Mouse (Mus musculus) gastrocnemius, adult 18-20 months (tissue): ENCODE data around the gene Tlr13. TPM values are rescaled to one million over a fixed set of nuclear protein-coding genes. Genes with fewer than 3 reads are reported as not detected.

Experiments
- DNase-seq: peaks from one replicate; pipeline ENCODE4 v3.0.0; 2021; ENCODE audit warnings: low spot score
- total RNA-seq, 2 experiments: library from RNA; stranded (reverse); gene quantifications; 2 replicates each; pipeline ENCODE4 v1.2.3; 2021

Tlr13 gene
- total RNA-seq, 2 experiments from 2014 or later: 0.14 to 0.17 TPM

DNA sequence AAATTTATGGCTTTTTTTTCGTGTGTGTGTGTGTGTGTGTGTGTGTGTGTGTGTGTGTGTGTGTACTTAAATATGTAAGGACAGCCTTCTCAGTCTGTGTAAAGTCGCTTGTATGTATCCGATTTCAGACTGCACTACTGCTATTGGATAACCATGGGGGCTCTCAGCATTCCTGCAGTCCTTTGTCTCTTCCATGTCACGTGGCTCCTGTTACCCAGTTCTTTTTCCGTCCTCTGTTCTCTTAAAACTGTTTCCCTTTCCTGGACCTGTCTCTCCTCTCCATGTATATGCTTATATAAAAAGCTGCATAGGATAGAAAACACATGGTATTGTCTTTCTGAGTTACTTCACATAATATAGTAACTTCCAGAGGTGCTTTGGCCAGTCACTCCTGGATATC lies 42.7 kb downstream of the Tlr13 start:
- DNase-seq: no peak

DNA sequence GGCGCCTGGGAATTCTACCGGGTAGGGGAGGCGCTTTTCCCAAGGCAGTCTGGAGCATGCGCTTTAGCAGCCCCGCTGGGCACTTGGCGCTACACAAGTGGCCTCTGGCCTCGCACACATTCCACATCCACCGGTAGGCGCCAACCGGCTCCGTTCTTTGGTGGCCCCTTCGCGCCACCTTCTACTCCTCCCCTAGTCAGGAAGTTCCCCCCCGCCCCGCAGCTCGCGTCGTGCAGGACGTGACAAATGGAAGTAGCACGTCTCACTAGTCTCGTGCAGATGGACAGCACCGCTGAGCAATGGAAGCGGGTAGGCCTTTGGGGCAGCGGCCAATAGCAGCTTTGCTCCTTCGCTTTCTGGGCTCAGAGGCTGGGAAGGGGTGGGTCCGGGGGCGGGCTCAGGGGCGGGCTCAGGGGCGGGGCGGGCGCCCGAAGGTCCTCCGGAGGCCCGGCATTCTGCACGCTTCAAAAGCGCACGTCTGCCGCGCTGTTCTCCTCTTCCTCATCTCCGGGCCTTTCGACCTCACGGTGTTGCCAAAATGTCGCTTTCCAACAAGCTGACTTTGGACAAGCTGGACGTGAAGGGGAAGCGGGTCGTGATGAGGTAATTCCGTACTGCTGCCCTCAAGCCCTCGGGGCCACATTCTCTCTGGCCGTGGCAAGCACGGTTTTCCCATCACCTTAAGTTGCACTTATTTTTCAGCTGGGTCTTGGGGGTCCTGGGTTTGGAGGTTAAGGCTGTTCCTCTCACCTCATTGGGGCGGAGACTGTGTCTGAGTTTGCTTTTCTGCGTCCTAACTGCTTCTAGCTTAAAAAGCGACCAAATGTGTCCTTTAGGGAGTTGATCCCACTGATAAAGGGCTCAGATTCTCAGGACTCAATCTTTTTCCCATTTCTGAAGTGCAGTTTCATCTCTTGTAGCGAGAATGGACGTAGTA lies 44.0 kb downstream of the Tlr13 start, which contains the start of gene Pgk1:
Gene Pgk1 (plus strand): TSS at position 388 of the 937 bp plus-strand sequence.
- peak; percentile 93 for DNase-seq

DNA sequence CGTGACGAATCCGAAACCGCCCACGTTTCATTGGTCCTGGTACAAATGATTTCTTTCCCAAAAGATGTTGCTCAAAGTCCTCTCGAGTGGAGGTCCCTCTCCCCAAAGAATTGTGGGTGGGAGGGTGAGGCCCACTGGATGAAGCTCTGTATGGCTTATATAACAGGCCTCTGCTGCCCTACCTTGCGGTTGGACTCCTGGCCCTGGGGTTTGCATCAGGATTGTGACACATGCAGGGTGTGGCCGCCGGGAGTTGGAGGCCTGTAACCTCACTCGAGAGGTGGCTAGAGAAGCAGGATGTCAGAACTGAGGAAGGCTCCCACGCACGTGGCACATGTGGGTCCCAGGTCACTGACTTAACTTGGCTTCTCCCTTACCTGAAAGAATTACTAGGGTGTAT lies 44.7 kb downstream of the Tlr13 start:
- peak; percentile 26 for DNase-seq

DNA sequence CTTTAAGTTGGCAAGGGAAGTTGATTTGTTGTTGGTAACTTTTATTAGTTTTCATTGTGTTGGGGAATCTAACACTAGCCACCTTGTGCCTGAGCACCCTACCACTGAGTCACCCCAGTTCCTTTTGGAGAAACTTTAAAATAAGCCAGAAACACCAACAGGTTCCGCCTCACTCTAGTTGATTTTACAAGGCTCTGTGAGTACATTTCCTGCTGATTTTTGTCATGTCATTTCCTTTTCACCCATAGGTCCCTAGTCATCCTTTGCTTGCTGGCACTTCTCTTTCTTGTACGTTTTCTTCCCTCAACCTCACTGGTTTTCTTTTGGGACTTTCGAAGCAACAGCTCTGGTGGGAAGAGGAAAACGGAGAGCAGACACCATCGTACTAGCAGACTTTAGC lies 46.4 kb downstream of the Tlr13 start:
- no peak for DNase-seq

DNA sequence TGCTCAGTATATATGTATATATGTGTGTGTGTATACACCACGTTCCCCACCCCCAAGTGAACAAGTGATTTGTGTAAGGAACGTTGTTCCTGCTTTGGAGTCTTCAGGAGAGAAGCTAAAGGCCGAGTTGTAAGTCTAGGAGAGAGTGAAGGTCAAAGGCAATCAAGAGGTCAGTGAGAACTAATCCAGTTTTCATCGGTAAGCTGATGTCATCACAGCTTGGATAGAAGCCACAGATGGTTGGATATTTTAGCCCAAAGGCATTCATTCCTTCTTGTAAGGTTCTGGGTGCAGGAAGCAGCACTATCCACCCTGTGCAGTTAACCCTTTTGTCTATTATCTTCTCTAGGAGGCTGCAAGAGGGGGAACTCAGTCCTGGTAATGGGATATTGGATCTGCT lies 47.1 kb downstream of the Tlr13 start:
- no peak for DNase-seq

DNA sequence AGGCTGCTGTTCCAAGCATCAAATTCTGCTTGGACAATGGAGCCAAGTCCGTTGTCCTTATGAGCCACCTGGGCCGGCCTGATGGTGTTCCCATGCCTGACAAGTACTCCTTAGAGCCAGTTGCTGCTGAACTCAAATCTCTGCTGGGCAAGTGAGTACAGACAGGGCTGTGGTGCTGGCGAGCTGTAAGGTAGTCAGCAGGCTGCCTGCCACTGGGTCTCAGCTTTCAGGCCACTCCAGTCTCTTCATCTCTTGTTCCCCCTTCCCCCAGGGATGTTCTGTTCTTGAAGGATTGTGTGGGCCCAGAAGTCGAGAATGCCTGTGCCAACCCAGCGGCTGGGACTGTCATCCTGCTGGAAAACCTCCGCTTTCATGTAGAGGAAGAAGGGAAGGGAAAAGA lies 51.4 kb downstream of the Tlr13 start:
- peak; percentile 47 for DNase-seq

DNA sequence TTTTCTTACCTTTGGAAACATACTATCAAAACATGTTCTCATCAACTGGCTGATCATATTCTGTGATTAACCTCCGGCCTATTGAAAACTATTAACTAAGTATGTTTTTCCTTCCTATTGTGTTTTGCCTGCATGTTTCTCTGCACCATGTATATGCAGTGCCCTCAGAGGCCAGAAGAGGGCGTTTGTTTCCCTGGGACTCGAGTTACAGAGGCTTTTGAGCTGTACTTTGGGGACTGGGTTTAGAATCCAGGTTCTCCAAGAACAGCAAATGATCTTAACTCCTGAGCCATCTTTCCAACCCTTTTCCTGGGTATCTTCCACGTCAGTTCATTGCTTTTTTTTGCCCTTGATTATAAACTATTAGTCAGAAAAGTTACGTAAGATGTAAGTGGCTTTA lies 54.3 kb downstream of the Tlr13 start:
- no peak for DNase-seq

DNA sequence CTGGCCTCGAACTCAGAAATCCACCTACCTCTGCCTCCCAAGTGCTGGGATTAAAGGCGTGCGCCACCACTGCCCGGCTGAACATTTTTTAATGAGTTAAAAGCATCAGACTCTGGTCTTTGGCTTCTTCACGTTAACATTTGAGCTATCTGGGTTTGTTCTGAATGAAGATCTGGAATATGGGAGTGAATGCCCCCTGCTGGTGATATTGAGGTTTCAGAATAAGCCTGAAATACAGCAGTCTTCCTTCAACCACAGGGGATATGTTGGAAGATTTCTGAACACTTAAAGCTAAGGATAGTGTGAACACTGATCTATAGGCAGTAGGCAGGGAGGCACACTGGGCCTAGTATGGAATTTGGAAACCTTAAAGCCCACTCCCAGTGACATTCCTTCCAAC lies 55.9 kb downstream of the Tlr13 start:
- DNase-seq: no peak

DNA sequence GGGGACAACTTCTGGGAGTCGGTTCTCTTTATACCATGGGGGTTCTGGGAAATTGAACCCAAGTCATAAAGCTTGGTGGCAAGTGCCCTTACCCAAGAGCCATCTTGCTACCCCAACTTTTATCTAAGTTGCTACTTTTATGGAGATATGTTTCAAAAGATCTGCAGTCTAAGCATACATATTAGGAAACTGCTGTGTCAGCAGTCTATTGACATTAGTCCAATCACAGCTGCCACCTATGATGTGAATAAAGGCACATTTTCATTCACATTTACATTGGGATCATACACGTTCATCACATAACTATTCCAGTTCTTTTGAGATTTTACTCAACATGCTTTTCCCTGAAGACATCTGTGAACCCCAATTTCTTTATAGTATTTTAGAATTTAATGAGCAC lies 66.1 kb downstream of the Tlr13 start:
- DNase-seq: no peak

Other genes starting within 250 kb of the Tlr13 start
- 10 to 100 TPM; 32.3 to 32.5 TPM for gene Atrx, start 213.8 kb upstream of the Tlr13 start, total RNA-seq
- 10 to 100 TPM; 26.5 to 27.0 TPM for gene Magt1, start 131.3 kb upstream of the Tlr13 start, total RNA-seq
- gene Cox7b, start 127.5 kb upstream of the Tlr13 start, total RNA-seq: 100 to 1,000 TPM; 834 to 889 TPM
- 1 to 10 TPM; 7.2 to 7.5 TPM for gene Atp7a, start 115.9 kb upstream of the Tlr13 start, total RNA-seq
- gene Pgk1, start 43.9 kb downstream of the Tlr13 start, total RNA-seq: 100 to 1,000 TPM; 795 to 881 TPM
- gene Taf9b, start 78.0 kb downstream of the Tlr13 start, total RNA-seq: 1 to 10 TPM; 9.5 to 9.7 TPM
- not detected for gene Fnd3c2, start 112.2 kb downstream of the Tlr13 start, total RNA-seq